Mouse (Mus musculus) cerebellum, adult 2 months (tissue): Measurements from ENCODE around the gene Dppa2.

Experiments
- CTCF ChIP-seq: fragments of 200-500 bp; IDR thresholded peaks from 2 replicates; pipeline ENCODE4 v1.5.1; 2011; ENCODE audit warnings: low read depth, mild to moderate bottlenecking, control low read depth, low read length, moderate library complexity, borderline replicate concordance; ENCODE audit not compliant: insufficient read depth
- POLR2A ChIP-seq: fragments of 200-500 bp; IDR thresholded peaks from 2 replicates; pipeline ENCODE4 v1.6.1; 2011; ENCODE audit warnings: low read length, control low read depth, borderline replicate concordance; ENCODE audit not compliant: insufficient read depth

GRCm38 (mm10) chr16:48297384-48298136 lies 6.1 kb upstream of the Dppa2 start:
- TF ChIP-seq CTCF (no peak), POLR2A (no peak)
